Mouse (Mus musculus) lung, embryonic 16.5 days (tissue): ENCODE results near the gene Tnk2. TPM values are rescaled to one million over a fixed set of nuclear protein-coding genes. Genes with fewer than 3 reads are reported as not detected.

ENCODE experiments used
- ATAC-seq: fragments of 200-750 bp; cut with Nextera tagmentation; 2 replicates; pipeline ENCODE4 v1.8.0; 2017; ENCODE audit warnings: low read depth, mild to moderate bottlenecking, moderate library complexity
- H3K27ac ChIP-seq: fragments of 300-500 bp; sonication (generic); 2 replicates; pipeline ENCODE4 v1.5.1; 2014; ENCODE audit warnings: mild to moderate bottlenecking, control low read depth, low read length
- H3K27me3 ChIP-seq: fragments of 300-500 bp; sonication (generic); 2 replicates; pipeline ENCODE4 v1.6.1; 2014; ENCODE audit warnings: low read depth, low read length, mixed read lengths; ENCODE audit not compliant: control insufficient read depth, insufficient read depth
- H3K36me3 ChIP-seq: fragments of 300-500 bp; sonication (generic); 2 replicates; pipeline ENCODE4 v1.6.1; 2014; ENCODE audit warnings: low read length; ENCODE audit not compliant: control insufficient read depth, insufficient read depth
- H3K4me1 ChIP-seq: fragments of 300-500 bp; sonication (generic); replicated peaks from 2 replicates; pipeline ENCODE4 v1.6.1; 2014; ENCODE audit warnings: low read length, mixed read lengths; ENCODE audit not compliant: control insufficient read depth, insufficient read depth
- H3K4me2 ChIP-seq: fragments of 300-500 bp; sonication (generic); 2 replicates; pipeline ENCODE4 v1.6.1; 2014; ENCODE audit warnings: low read depth, low read length, control low read depth
- H3K4me3 ChIP-seq: fragments of 300-500 bp; sonication (generic); 2 replicates; pipeline ENCODE4 v1.5.1; 2014; ENCODE audit warnings: mild to moderate bottlenecking, low read length, control low read depth
- H3K9ac ChIP-seq: fragments of 300-500 bp; sonication (generic); 2 replicates; pipeline ENCODE4 v1.6.1; 2014; ENCODE audit warnings: low read length, control low read depth
- H3K9me3 ChIP-seq: fragments of 300-500 bp; sonication (generic); 2 replicates; pipeline ENCODE4 v1.6.1; 2016; ENCODE audit warnings: low read length; ENCODE audit not compliant: control insufficient read depth
- WGBS: fragments of 180-500 bp; shearing (Covaris S2); extraction: QIAGEN DNeasy Blood & Tissue Kit; methylation state at CpG from one replicate; pipeline ENCODE4 v1.1.7; 2014; 5-methylcytosine and 5-hydroxymethylcytosine counted together
- polyA plus RNA-seq: library from polyadenylated mRNA; unstranded; fragments of >200 nt; fragmentation: Nextera tagmentation; extraction: Ambion mirVana; gene quantifications from 2 replicates; pipeline ENCODE4 v1.2.1, GENCODE M21; 2015

Tnk2 gene
- polyA plus RNA-seq, 1 experiment from 2014 or later: 15.4 TPM

DNA sequence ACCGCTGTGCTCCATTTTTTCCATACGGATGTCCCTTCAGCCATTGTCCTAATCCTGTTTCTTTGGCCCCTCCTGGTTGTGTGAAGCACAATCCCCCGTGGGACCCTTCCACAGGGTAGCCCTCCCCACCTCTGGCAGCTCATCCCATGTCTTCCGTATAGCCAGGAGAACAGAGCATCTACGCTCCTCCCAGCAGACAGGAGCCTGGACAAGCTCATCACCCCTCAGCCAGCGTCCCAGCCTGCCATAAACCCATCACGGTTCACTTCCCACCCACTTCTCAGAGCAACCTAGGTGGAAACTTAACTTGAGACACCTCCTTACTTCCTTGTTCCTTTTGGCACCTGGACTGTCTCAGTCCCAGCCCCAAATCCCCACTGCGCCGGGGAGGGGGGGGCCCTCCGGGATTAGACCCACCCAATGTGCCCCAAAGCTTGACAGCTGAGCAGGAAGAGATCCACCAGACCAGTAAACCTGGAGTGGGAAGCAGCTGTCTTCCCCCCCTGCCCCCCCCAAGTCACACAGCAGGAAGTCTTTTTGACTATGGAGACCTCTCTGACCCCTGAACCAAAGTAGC, 64.9 kb downstream of the Tnk2 start:
- Histone ChIP-seq H3K4me2 (no peak overlapping the region), H3K36me3 (no peaks in the 10 kb centered on the region), H3K4me3 (no peak overlapping the region), H3K9ac (no peak overlapping the region), H3K27me3 (no peaks in the 10 kb centered on the region), H3K9me3 (no peaks in the 10 kb centered on the region), H3K27ac (no peak overlapping the region), H3K4me1 (peaks cover 13% of the 10 kb centered on the region)
- WGBS: 72% methylated on average over 10 of the region's 10 CpGs
- no peak for ATAC-seq

DNA sequence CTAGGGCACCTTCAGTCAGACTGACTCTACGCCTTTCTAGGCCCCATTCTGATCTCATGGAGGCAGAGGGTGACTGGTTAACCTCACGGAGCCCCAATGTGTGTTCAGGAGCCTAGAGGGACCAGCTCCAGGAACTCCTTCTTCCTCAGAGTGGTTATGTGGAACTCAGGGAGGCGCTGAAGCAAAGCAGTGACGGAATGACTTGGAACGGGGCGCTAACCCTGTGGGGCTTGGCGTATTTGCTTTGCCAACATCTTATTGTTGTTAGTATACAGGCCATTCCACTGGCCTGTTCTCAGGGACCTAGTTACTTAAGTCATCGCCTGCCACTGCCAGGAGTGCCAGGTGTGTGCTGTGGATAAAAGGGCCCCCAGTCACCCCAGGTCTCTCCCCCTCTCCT, 65.4 kb downstream of the Tnk2 start:
- peaks cover 10% of the 10 kb centered on the region; the same call in 1 of the 2 replicates for H3K4me1 ChIP-seq
- no peaks in the 10 kb centered on the region for H3K27me3 ChIP-seq
- H3K4me2 ChIP-seq: no peak overlapping the region
- H3K4me3 ChIP-seq: no peak overlapping the region
- no peak overlapping the region for H3K9ac ChIP-seq
- no peaks in the 10 kb centered on the region for H3K9me3 ChIP-seq
- no peaks in the 10 kb centered on the region for H3K36me3 ChIP-seq
- ATAC-seq: no peak
- no peak overlapping the region for H3K27ac ChIP-seq
- 81% methylated on average over 8 of the region's 8 CpGs for WGBS

DNA sequence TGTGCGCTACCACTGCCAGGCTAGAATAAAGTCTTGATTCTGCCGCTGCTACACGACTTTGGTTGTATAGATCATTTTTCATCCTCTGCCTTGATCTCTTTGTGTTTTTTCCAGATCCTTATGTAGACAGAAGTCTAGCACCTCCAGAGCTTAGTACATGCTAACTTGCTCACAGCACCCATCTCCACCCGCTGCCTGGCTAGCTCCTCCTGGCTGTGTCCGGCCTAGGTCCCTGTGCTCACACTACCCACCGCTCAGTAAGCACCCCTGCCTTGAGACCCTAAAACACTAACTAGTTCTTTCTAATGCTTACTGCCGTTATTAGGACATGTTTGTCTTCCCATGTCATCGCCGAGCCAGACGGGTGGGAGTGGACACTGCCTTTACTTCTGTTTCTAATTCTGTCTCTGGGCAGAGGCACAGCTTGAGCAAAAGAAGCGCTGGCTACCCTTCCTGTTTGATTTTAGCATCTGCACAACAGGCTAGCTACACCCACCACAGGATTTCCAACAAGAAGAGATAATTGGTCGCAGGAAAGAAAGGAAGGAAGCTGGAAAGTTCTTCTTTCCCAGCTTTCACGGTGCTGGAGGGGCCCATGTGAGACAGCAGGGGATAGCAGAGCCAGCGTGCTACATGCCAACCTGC, 66.9 kb downstream of the Tnk2 start:
- Histone ChIP-seq H3K4me2 (no peak overlapping the region), H3K36me3 (no peaks in the 10 kb centered on the region), H3K27me3 (no peaks in the 10 kb centered on the region), H3K4me1 (peaks cover 12% of the 10 kb centered on the region; the same call in 1 of the 2 replicates), H3K9me3 (no peaks in the 10 kb centered on the region), H3K27ac (no peak overlapping the region), H3K4me3 (no peak overlapping the region), H3K9ac (no peak overlapping the region)
- WGBS: 60% methylated on average over 14 of the region's 14 CpGs
- no peak for ATAC-seq

DNA sequence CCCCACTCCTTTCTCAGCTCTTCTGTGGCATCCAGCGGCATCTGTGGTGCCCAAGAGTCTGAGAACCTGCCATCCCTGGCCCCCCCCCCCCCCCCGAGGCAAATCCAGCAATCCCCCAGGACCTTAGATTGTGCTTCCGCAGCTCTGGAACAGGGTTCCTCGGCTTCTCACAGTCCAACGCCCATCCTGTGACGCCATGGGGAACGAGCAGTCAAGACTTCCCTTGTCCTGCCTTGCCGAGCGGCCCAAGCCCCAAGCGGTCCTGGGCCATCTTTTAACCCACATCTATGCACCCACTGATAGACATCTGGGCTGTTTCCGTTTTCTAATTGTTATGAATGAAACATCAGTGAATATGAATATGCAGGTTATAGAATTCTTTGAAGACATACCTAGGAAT, 68.5 kb downstream of the Tnk2 start:
- Histone ChIP-seq H3K9ac (no peak overlapping the region), H3K4me2 (no peak overlapping the region), H3K4me1 (peaks cover 5% of the 10 kb centered on the region; the same call in 1 of the 2 replicates), H3K4me3 (no peak overlapping the region), H3K27ac (no peak overlapping the region), H3K9me3 (no peaks in the 10 kb centered on the region), H3K36me3 (no peaks in the 10 kb centered on the region), H3K27me3 (no peaks in the 10 kb centered on the region)
- ATAC-seq: no peak
- WGBS: 86% methylated on average over 11 of the region's 11 CpGs

DNA sequence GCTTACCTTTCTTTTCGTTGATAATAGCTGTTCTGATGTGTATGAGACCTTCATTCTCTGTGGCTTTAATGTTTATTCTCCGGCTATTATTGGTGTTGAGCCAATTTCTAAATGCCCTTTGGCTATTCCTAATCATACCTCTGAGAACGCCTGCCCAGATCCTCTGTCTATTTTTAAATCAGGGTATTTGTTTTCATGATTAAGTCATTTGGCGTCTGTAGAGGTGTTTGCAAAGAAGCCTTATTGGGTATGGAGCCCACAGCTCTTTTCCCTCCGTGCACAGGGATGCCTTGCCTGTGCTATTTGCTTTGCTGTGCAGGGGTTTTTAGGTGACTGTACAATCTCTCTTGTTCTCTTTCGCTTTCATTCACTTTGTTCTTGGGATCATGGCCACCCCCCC, 69.9 kb downstream of the Tnk2 start:
- no peak overlapping the region for H3K27ac ChIP-seq
- H3K27me3 ChIP-seq: no peaks in the 10 kb centered on the region
- no peak overlapping the region for H3K4me3 ChIP-seq
- no peak overlapping the region for H3K4me2 ChIP-seq
- no peak overlapping the region for H3K9ac ChIP-seq
- peaks cover 3% of the 10 kb centered on the region; the same call in 1 of the 2 replicates for H3K4me1 ChIP-seq
- 41% methylated on average over 6 of the region's 6 CpGs for WGBS
- no peaks in the 10 kb centered on the region for H3K36me3 ChIP-seq
- H3K9me3 ChIP-seq: no peaks in the 10 kb centered on the region
- no peak for ATAC-seq

DNA sequence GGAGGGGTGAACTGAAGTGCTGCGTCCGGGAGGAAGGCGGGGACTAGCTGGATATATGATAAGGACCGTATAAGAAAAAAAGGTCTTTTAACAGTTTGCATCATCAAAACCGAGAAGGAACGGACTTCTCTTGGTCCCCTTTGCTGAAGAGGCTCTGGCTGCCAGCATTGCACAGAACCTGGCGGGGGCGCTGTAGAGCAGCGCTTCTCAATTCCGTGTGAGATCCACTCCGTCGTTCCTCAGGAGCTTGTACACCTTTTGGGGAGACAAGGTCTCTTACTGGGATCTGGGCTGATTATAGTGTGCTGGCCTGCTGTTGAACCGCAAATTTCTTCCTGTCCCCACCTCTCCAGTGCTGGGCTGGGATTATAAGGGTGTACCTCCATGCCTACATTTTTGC, 71.7 kb downstream of the Tnk2 start:
- Histone ChIP-seq H3K9ac (no peak overlapping the region), H3K4me3 (no peak overlapping the region), H3K27ac (no peak overlapping the region), H3K9me3 (no peaks in the 10 kb centered on the region), H3K4me2 (peak overlapping the region; percentile 33; the same call in 1 of the 2 replicates), H3K4me1 (peaks cover 3% of the 10 kb centered on the region; the same call in 1 of the 2 replicates), H3K36me3 (no peaks in the 10 kb centered on the region), H3K27me3 (no peaks in the 10 kb centered on the region)
- ATAC-seq: 0 out of 2 replicates have a peak, but pooled peaks have one; percentile 15
- 12% methylated on average over 13 of the region's 13 CpGs for WGBS

DNA sequence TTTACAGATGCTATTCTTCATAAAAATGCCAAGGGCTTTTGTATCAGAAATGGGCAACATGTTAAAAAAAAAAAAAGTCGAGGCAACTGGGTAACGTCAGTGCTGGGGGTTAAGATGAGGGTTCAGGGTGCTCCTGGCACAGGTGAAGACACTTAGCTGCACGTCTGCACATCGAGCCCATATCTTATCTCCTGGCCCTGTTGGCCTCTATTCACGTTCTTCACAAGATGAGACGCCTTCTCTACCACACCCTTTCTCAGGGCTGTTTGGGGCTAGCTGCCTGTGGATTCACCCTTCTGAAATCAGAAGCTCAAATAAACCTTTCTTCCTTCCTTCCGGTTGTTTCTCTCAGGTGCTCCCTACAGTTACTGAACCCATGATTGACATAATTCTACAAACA, 79.5 kb downstream of the Tnk2 start:
- Histone ChIP-seq H3K9ac (no peak overlapping the region), H3K4me3 (no peak overlapping the region), H3K27ac (no peak overlapping the region), H3K9me3 (no peaks in the 10 kb centered on the region), H3K4me2 (no peak overlapping the region), H3K36me3 (no peaks in the 10 kb centered on the region), H3K4me1 (no peaks in the 10 kb centered on the region), H3K27me3 (no peaks in the 10 kb centered on the region)
- ATAC-seq: no peak
- 47% methylated on average over 7 of the region's 7 CpGs for WGBS

DNA sequence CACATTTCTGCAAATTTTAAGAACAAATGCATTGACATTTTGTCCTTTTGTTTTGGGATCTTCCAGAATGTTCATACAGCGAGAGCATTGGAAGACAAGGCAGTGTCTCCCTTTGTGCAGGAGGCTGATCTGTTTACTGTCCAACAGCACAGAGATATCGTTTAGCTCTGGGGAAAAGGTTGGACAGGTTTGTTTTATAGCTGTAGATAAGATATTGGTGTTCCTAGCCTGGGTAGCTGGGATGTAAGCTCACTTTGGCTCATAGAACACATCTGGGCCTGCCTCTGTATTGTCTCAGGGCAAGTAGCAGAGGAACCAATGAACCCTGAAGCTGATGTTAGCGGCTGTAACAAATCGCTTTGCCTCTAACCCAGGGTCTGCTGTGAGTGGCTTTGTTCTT, 80.1 kb downstream of the Tnk2 start:
- ATAC-seq: no peak
- H3K4me3 ChIP-seq: no peak overlapping the region
- WGBS: 74% methylated on average over 4 of the region's 4 CpGs

DNA sequence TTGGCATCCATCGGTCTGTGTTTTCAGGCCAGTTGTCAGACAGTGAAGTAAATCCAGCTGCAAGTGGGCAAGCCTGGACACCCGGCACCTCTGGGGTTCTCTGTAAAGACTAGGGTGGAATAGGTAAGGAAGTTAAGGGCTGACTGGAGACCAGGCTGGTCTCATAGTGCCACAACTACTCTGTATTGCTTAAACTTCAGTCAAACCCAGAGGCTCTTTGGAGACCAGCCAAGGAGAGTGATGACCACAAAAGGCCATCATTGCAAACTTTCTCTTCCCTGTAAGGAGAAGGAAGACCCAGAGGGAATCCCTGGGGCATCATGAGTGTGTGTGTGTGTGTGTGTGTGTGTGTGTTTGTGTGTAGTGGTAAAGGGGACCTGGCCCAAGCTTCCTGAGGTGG, 80.6 kb downstream of the Tnk2 start:
- Histone ChIP-seq H3K4me2 (no peak overlapping the region), H3K36me3 (no peaks in the 10 kb centered on the region), H3K27ac (no peak overlapping the region), H3K9me3 (no peaks in the 10 kb centered on the region), H3K9ac (no peak overlapping the region), H3K27me3 (no peaks in the 10 kb centered on the region), H3K4me1 (no peaks in the 10 kb centered on the region), H3K4me3 (no peak overlapping the region)
- no peak for ATAC-seq
- WGBS: 85% methylated on average over 2 of the region's 2 CpGs

More for the DNA sequence above, 80.1 kb downstream of the Tnk2 start:
- H3K27ac ChIP-seq: no peak overlapping the region
- no peaks in the 10 kb centered on the region for H3K9me3 ChIP-seq
- H3K4me2 ChIP-seq: no peak overlapping the region
- no peaks in the 10 kb centered on the region for H3K36me3 ChIP-seq
- no peak overlapping the region for H3K9ac ChIP-seq
- no peaks in the 10 kb centered on the region for H3K4me1 ChIP-seq
- H3K27me3 ChIP-seq: no peaks in the 10 kb centered on the region
